11 mouse cellular contexts compared by ENCODE assay signal in the genomic region with DNA sequence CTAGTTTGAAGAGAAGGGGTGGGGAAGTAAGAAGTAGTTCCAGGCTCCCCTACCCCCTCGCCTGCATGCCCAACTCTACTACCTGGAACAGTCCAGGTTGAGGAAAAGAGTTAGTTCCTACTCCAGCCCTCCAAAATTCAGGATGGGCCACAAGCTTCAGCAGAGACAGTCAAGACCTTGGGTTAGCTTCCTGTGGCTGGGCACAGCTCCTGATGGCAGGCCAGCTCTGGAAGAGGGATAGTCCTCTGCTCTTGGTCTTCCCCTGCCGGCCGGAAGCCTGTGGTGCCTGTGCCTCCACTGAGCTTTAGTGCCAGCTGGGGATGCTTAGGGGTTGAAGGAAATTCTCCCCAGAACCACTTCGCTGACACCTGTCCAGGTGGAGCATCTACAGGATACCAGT. TPM values are rescaled to one million over a fixed set of nuclear protein-coding genes. Genes with fewer than 3 reads are reported as not detected.
A peak's percentile ranks its signal among the peaks of the same experiment; 100 is the strongest.
DNase-seq lines count a peak whose midpoint lies in the region; ATAC-seq and TF ChIP-seq lines count a peak whose summit lies in the region.
"Had no signal": no experiment of that assay in that cellular context is flagged by ENCODE, and none has a peak within 500 bp of the region (broad histone marks: within the 10 kb centered on the region; RNA-seq: fewer than 3 reads in every experiment).

No protein-coding gene starts in this region.

- H3K9me3 ChIP-seq in heart, embryonic 11.5 days (replicated peaks; ENCODE audit: control insufficient read depth, low read length): no peaks in the 10 kb centered on the region
- H3K9me3 ChIP-seq in ES-E14 (ENCODE audit: control insufficient read depth, insufficient read depth, low read depth, low read length): no peaks in the 10 kb centered on the region
- H3K9me3 ChIP-seq in hindbrain, embryonic 11.5 days (ENCODE audit: control insufficient read depth, low read length): no peaks in the 10 kb centered on the region

- H3K4me2 ChIP-seq in heart, embryonic 11.5 days: peak overlapping the region; percentile 59
- H3K4me2 ChIP-seq in hindbrain, embryonic 11.5 days (replicated peaks; ENCODE audit: low read depth, low read length): peak overlapping the region; percentile 20; the same call in 1 of the 2 replicates

- in situ Hi-C loops in ES-E14 (cut with MboI; ENCODE audit: low sequenced_read_pairs in 2 of 2, unreplicated experiment in 2 of 2): no loop called here

- H3K27me3 ChIP-seq in heart, embryonic 11.5 days (ENCODE audit: control insufficient read depth, insufficient read depth, low read length): peaks cover 31% of the 10 kb centered on the region
- peaks cover 10% of the 10 kb centered on the region for H3K27me3 ChIP-seq in hindbrain, embryonic 11.5 days (ENCODE audit: control insufficient read depth, insufficient read depth, low read length)

- ATAC-seq in heart, embryonic 11.5 days (replicated peaks; ENCODE audit: insufficient number of reproducible peaks, low FRiP score, low TSS enrichment): no peak; the same call in 1 of the 2 replicates
- ATAC-seq in hindbrain, embryonic 11.5 days (ENCODE audit: low FRiP score): no peak
- ATAC-seq in megakaryocyte progenitor cell, adult 5-6 weeks (replicated peaks; ENCODE audit: poor library complexity): peak; percentile 10; the same call in 1 of the 2 replicates
- ATAC-seq: CD4-positive, CD25-positive, alpha-beta regulatory T cell, adult 4 months had no signal

- H3K36me3 ChIP-seq in heart, embryonic 11.5 days (ENCODE audit: control insufficient read depth, insufficient read depth, low read length): no peaks in the 10 kb centered on the region
- no peaks in the 10 kb centered on the region for H3K36me3 ChIP-seq in ES-E14 (ENCODE audit: control insufficient read depth, insufficient read depth, low read length, poor library complexity, severe bottlenecking)
- no peaks in the 10 kb centered on the region for H3K36me3 ChIP-seq in hindbrain, embryonic 11.5 days (ENCODE audit: control insufficient read depth, insufficient read depth, low read length)

- 18% methylated on average over 4 of the region's 4 CpGs for WGBS in heart, embryonic 11.5 days (ENCODE audit: insufficient replicate concordance)
- 25% methylated on average over 4 of the region's 4 CpGs for WGBS in hindbrain, embryonic 11.5 days

- no peak overlapping the region for H3K27ac ChIP-seq in heart, embryonic 11.5 days (ENCODE audit: low read depth, low read length)
- no peak overlapping the region for H3K27ac ChIP-seq in ES-E14 (ENCODE audit: insufficient read depth, low read depth, low read length, poor library complexity, severe bottlenecking)
- no peak overlapping the region for H3K27ac ChIP-seq in hindbrain, embryonic 11.5 days (ENCODE audit: low read depth, low read length)

- no peaks in the 10 kb centered on the region for H3K4me1 ChIP-seq in heart, embryonic 11.5 days (ENCODE audit: control insufficient read depth, insufficient read depth, low read length)
- peaks cover 0 to 6% of the 10 kb centered on the region in 2 experiments; a peak in 1 of 4 replicates for H3K4me1 ChIP-seq in ES-E14 (ENCODE audit: control insufficient read depth in 2 of 2, insufficient read depth in 2 of 2, low read length in 2 of 2, poor library complexity in 1 of 2)
- no peaks in the 10 kb centered on the region; the same call in 1 of the 2 replicates for H3K4me1 ChIP-seq in hindbrain, embryonic 11.5 days (replicated peaks; ENCODE audit: control insufficient read depth, insufficient read depth, low read length)

- H3K9ac ChIP-seq in heart, embryonic 11.5 days (ENCODE audit: low read depth, low read length): no peak overlapping the region
- H3K9ac ChIP-seq in ES-E14 (ENCODE audit: insufficient read depth, low read depth, low read length, poor library complexity, severe bottlenecking): no peak overlapping the region; the same call in 1 of the 2 replicates
- no peak overlapping the region for H3K9ac ChIP-seq in hindbrain, embryonic 11.5 days (ENCODE audit: low read depth, low read length)

- H3K4me3 ChIP-seq in heart, embryonic 11.5 days (ENCODE audit: low read depth, low read length): peak overlapping the region; percentile 21; the same call in 1 of the 2 replicates
- H3K4me3 ChIP-seq in ES-E14 (ENCODE audit: insufficient read depth in 1 of 2, low read depth in 1 of 2, low read length in 2 of 2, poor library complexity in 1 of 2, severe bottlenecking in 1 of 2): peak overlapping the region; percentile 51 to 53
- H3K4me3 ChIP-seq in hindbrain, embryonic 11.5 days (ENCODE audit: low read depth, low read length): no peak overlapping the region

- no peak for DNase-seq in heart, postnatal 14 days
- no peak for DNase-seq in ES-E14 (ENCODE audit: low read depth, low spot score)
- DNase-seq in hindbrain, embryonic 11.5 days (ENCODE audit: low spot score): no peak
- DNase-seq in right cerebral cortex, postnatal 10 days (ENCODE audit: low spot score in 2 of 2): no peak
- DNase-seq in spleen, adult 12 weeks (ENCODE audit: low spot score): no peak
- DNase-seq in adrenal gland, postnatal 36 days: no peak
- DNase-seq: gastrocnemius, postnatal 14 days had no signal

- intact Hi-C loops in heart, postnatal 14 days (cut with DNase I): no loop called here

TF ChIP-seq in ES-E14, 5 proteins besides CTCF, POLR2A, EP300 and RAD21:
- TF ChIP-seq ZC3H11A (IDR thresholded peaks at IDR 0.05; ENCODE audit: borderline replicate concordance, low read depth, low read length) (no peak), MAFK (IDR thresholded peaks at IDR 0.05; ENCODE audit: insufficient read depth, low read depth, low read length) (no peak), CHD2 (IDR thresholded peaks at IDR 0.05; ENCODE audit: low read depth, low read length) (no peak), ZNF384 (IDR thresholded peaks at IDR 0.05; ENCODE audit: low read depth, low read length) (no peak), HCFC1 (IDR thresholded peaks at IDR 0.05; ENCODE audit: borderline replicate concordance, insufficient read depth, low read length) (no peak)

RNA-seq across cellular contexts. Expression of gene Lrrc8e, which starts 0.3 kb away (rescaled TPM):
- polyA plus RNA-seq in heart, embryonic 11.5 days (2014; fragmentation: Nextera tagmentation; extraction: Ambion mirVana): 0.06 TPM in 1 of 2 replicates, not detected in the other
- total RNA-seq in heart, postnatal 14 days (2021): under 1 TPM; 0.14 to 0.20 TPM
- 0.67 and 1.1 TPM in 2 replicates for total RNA-seq in ES-E14 (2012; rRNA removed)
- polyA plus RNA-seq in hindbrain, embryonic 11.5 days (2014; fragmentation: Nextera tagmentation; extraction: Ambion mirVana): 0.06 TPM in 1 of 2 replicates, not detected in the other
- not detected in 2 replicates for total RNA-seq in megakaryocyte progenitor cell, adult 5-6 weeks (2015)
- not detected in 2 replicates for total RNA-seq in megakaryocyte progenitor cell, adult 5-6 weeks (2017)
- 10 to 100 TPM; 21.4 to 24.1 TPM for total RNA-seq in adrenal gland, postnatal 36 days (2021)
- polyA plus RNA-seq: brain, embryonic 14.5 days had no signal

RNA-seq across cellular contexts. Expression of gene Prr36, which starts 9.1 kb away (rescaled TPM):
- 0.35 and 0.63 TPM in 2 replicates for polyA plus RNA-seq in heart, embryonic 11.5 days (2014; fragmentation: Nextera tagmentation; extraction: Ambion mirVana)
- under 1 TPM in 1 of 2 experiments, not detected in 1; 0.05 TPM for total RNA-seq in heart, postnatal 14 days (2021)
- total RNA-seq in ES-E14 (2012; rRNA removed): 0.54 and 1.2 TPM in 2 replicates
- polyA plus RNA-seq in hindbrain, embryonic 11.5 days (2014; fragmentation: Nextera tagmentation; extraction: Ambion mirVana): 29.0 and 33.5 TPM in 2 replicates
- total RNA-seq in megakaryocyte progenitor cell, adult 5-6 weeks (2015): 0.32 and 0.46 TPM in 2 replicates
- total RNA-seq in megakaryocyte progenitor cell, adult 5-6 weeks (2017): 0.04 and 0.14 TPM in 2 replicates
- 1 to 10 TPM; 3.7 to 4.0 TPM for total RNA-seq in adrenal gland, postnatal 36 days (2021)

RNA-seq across cellular contexts. Expression of gene Map2k7, which starts 12.2 kb away (rescaled TPM):
- 12.5 and 14.4 TPM in 2 replicates for polyA plus RNA-seq in heart, embryonic 11.5 days (2014; fragmentation: Nextera tagmentation; extraction: Ambion mirVana)
- total RNA-seq in heart, postnatal 14 days (2021): 10 to 100 TPM; 59.2 to 69.6 TPM
- total RNA-seq in ES-E14 (2012; rRNA removed): 21.0 and 22.0 TPM in 2 replicates
- 20.4 and 22.4 TPM in 2 replicates for polyA plus RNA-seq in hindbrain, embryonic 11.5 days (2014; fragmentation: Nextera tagmentation; extraction: Ambion mirVana)
- 29.7 and 34.2 TPM in 2 replicates for total RNA-seq in megakaryocyte progenitor cell, adult 5-6 weeks (2015)
- 29.2 and 29.4 TPM in 2 replicates for total RNA-seq in megakaryocyte progenitor cell, adult 5-6 weeks (2017)
- 10 to 100 TPM; 89.3 to 95.0 TPM for total RNA-seq in adrenal gland, postnatal 36 days (2021)

RNA-seq across cellular contexts. Expression of gene Gm49320, which starts 12.3 kb away (rescaled TPM):
- 0.07 TPM in 1 of 2 replicates, not detected in the other for polyA plus RNA-seq in heart, embryonic 11.5 days (2014; fragmentation: Nextera tagmentation; extraction: Ambion mirVana)
- total RNA-seq in heart, postnatal 14 days (2021): under 1 TPM in 1 of 2 experiments, not detected in 1; 0.38 TPM
- not detected in 2 replicates for total RNA-seq in ES-E14 (2012; rRNA removed)
- 0.81 and 1.2 TPM in 2 replicates for polyA plus RNA-seq in hindbrain, embryonic 11.5 days (2014; fragmentation: Nextera tagmentation; extraction: Ambion mirVana)
- total RNA-seq in megakaryocyte progenitor cell, adult 5-6 weeks (2015): 1.2 and 2.6 TPM in 2 replicates
- not detected in 2 replicates for total RNA-seq in megakaryocyte progenitor cell, adult 5-6 weeks (2017)
- total RNA-seq in adrenal gland, postnatal 36 days (2021): 1 to 10 TPM in 1 of 2 experiments, not detected in 1; 1.7 TPM

RNA-seq across cellular contexts. Expression of gene Tgfbr3l, which starts 21.7 kb away (rescaled TPM):
- 2.5 and 2.9 TPM in 2 replicates for polyA plus RNA-seq in heart, embryonic 11.5 days (2014; fragmentation: Nextera tagmentation; extraction: Ambion mirVana)
- total RNA-seq in heart, postnatal 14 days (2021): 1 to 10 TPM; 3.0 to 4.3 TPM
- 1.1 and 1.6 TPM in 2 replicates for total RNA-seq in ES-E14 (2012; rRNA removed)
- 1.7 and 2.1 TPM in 2 replicates for polyA plus RNA-seq in hindbrain, embryonic 11.5 days (2014; fragmentation: Nextera tagmentation; extraction: Ambion mirVana)
- total RNA-seq in megakaryocyte progenitor cell, adult 5-6 weeks (2015): 2.5 and 3.9 TPM in 2 replicates
- 2.3 and 2.8 TPM in 2 replicates for total RNA-seq in megakaryocyte progenitor cell, adult 5-6 weeks (2017)
- 10 to 100 TPM; 11.1 to 11.5 TPM for total RNA-seq in adrenal gland, postnatal 36 days (2021)

Comparison
In these comparisons a context has a peak if more than half of its experiments do, and no peak if none do; other contexts are left out.
1. RNA of gene Lrrc8e, which starts 0.3 kb away (total RNA-seq): 21.4 to 24.1 TPM in adrenal gland, postnatal 36 days; 0.67 to 1.1 TPM in ES-E14, 0.14 to 0.20 TPM in heart, postnatal 14 days and not detected in megakaryocyte progenitor cell, adult 5-6 weeks; every median in the first group is over 10 times any median in the second.